Mouse (Mus musculus) ES-E14 (cell line): ENCODE results near the gene Lpcat3.

Experiments
- CHD2 ChIP-seq: IDR thresholded peaks from 2 replicates; pipeline ENCODE4 v1.6.1; 2014; ENCODE audit warnings: mild to moderate bottlenecking, low read depth, low read length, inconsistent platforms
- MAFK ChIP-seq: IDR thresholded peaks from 2 replicates; pipeline ENCODE4 v1.6.1; 2014; ENCODE audit warnings: mild to moderate bottlenecking, low read depth, low read length, inconsistent platforms; ENCODE audit not compliant: insufficient read depth
- ZC3H11A ChIP-seq: IDR thresholded peaks from 2 replicates; pipeline ENCODE4 v1.6.1; 2012; ENCODE audit warnings: low read depth, mild to moderate bottlenecking, inconsistent platforms, low read length, borderline replicate concordance
- ZNF384 ChIP-seq: IDR thresholded peaks from 2 replicates; pipeline ENCODE4 v1.6.1; 2012; ENCODE audit warnings: low read depth, low read length, inconsistent platforms

- TF ChIP-seq MAFK: no peak
- TF ChIP-seq ZNF384: no peak
- TF ChIP-seq ZC3H11A: no peak
- no peak for TF ChIP-seq CHD2
These were observed 832 bp upstream of the Lpcat3 start for GRCm38 (mm10) chr6:124661995-124662394.
